In the genomic region with DNA sequence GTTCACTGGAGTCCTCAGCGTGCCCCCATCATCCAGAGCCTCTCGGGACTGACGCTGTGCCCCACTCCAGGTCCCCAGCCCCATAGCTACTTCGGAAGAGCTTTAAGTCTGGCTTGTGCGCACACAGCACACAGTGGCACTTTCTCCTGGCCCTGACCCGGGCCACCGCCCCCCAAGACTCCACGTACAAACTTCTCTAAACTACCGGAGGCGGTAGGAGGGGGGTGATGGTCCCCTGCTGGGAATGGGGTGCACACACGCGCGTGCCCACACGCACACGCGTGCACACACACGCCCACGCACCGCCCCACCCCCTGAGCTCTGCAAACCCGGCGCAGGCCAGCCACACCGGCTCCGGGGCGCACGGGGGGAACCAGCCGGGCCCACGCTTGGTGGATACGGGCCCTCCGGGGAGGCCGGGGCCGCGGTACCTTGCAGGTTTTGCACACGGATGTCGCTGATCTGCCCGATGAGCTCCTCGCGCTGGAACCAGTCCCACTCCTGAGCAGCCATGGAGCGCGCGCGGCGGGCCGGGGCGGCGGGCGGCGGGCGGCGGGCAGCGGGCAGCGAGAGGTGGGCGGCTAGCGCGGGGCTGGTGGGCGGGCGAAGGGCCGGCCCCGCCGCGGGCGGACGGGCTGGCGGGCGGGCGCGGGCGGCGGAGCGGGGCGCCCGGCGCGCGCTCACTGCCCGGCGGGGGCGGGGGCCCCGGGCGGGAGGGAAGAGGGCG, we compare ENCODE assay signal across 7 mouse cellular contexts. TPM values are rescaled to one million over a fixed set of nuclear protein-coding genes. Genes with fewer than 3 reads are reported as not detected.
DNase-seq lines count a peak whose midpoint lies in the region; ATAC-seq and TF ChIP-seq lines count a peak whose summit lies in the region.

TSS of gene Clmn (minus strand) at position 638 of the 727 bp plus-strand sequence.

- peaks cover 0 to 4% of the 10 kb centered on the region in 2 experiments; a peak in 1 of 4 replicates for H3K4me1 ChIP-seq in ES-E14 (ENCODE audit: control insufficient read depth in 2 of 2, insufficient read depth in 2 of 2, low read length in 2 of 2, poor library complexity in 1 of 2)
- H3K4me1 ChIP-seq in forebrain, embryonic 13.5 days = peaks cover 13% of the 10 kb centered on the region
- H3K4me1 ChIP-seq in hindbrain, embryonic 12.5 days = peaks cover 5% of the 10 kb centered on the region
- peaks cover 10% of the 10 kb centered on the region for H3K4me1 ChIP-seq in megakaryocyte, embryonic 14.5 days
- H3K4me1 ChIP-seq in stomach, embryonic 15.5 days = peaks cover 10% of the 10 kb centered on the region; the same call in 1 of the 2 replicates

- no peaks in the 10 kb centered on the region for H3K27me3 ChIP-seq in forebrain, embryonic 13.5 days
- peaks cover 3% of the 10 kb centered on the region; the same call in 1 of the 2 replicates for H3K27me3 ChIP-seq in hindbrain, embryonic 12.5 days
- peaks cover 83% of the 10 kb centered on the region for H3K27me3 ChIP-seq in megakaryocyte, embryonic 14.5 days (replicated peaks)
- H3K27me3 ChIP-seq in stomach, embryonic 15.5 days (replicated peaks) = no peaks in the 10 kb centered on the region

- under 1% methylated on average over 42 of the region's 80 CpGs for WGBS in forebrain, embryonic 13.5 days
- under 1% methylated on average over 52 of the region's 80 CpGs for WGBS in hindbrain, embryonic 12.5 days
- WGBS in stomach, embryonic 15.5 days = under 1% methylated on average over 44 of the region's 80 CpGs

- ATAC-seq in forebrain, embryonic 13.5 days = peak; percentile 62
- peak; percentile 51 for ATAC-seq in hindbrain, embryonic 12.5 days (ENCODE audit: low FRiP score)
- peak; percentile 31; the same call in 1 of the 2 replicates for ATAC-seq in stomach, embryonic 15.5 days (ENCODE audit: insufficient read depth, low FRiP score, low read depth)

- no peaks in the 10 kb centered on the region for H3K36me3 ChIP-seq in ES-E14 (ENCODE audit: control insufficient read depth, insufficient read depth, low read length, poor library complexity, severe bottlenecking)
- H3K36me3 ChIP-seq in forebrain, embryonic 13.5 days (ENCODE audit: poor library complexity, severe bottlenecking) = no peaks in the 10 kb centered on the region
- H3K36me3 ChIP-seq in hindbrain, embryonic 12.5 days = 0 out of 2 replicates have a peak, but pooled peaks cover 3% of the 10 kb centered on the region
- no peaks in the 10 kb centered on the region for H3K36me3 ChIP-seq in megakaryocyte, embryonic 14.5 days (replicated peaks; ENCODE audit: low read length)
- H3K36me3 ChIP-seq in stomach, embryonic 15.5 days = no peaks in the 10 kb centered on the region

- in situ Hi-C loops in ES-E14 (cut with MboI; ENCODE audit: low sequenced_read_pairs in 2 of 2, unreplicated experiment in 2 of 2) = no loop called here

- peak within 1 kb of the TSS; percentile 80 for H3K9ac ChIP-seq in ES-E14 (ENCODE audit: insufficient read depth, low read depth, low read length, poor library complexity, severe bottlenecking)
- H3K9ac ChIP-seq in forebrain, embryonic 13.5 days = peak within 1 kb of the TSS; percentile 81
- H3K9ac ChIP-seq in hindbrain, embryonic 12.5 days = peak within 1 kb of the TSS; percentile 92
- peak within 1 kb of the TSS; percentile 57 for H3K9ac ChIP-seq in stomach, embryonic 15.5 days

- H3K4me2 ChIP-seq in forebrain, embryonic 13.5 days = peak within 1 kb of the TSS; percentile 95
- peak within 1 kb of the TSS; percentile 83 for H3K4me2 ChIP-seq in hindbrain, embryonic 12.5 days (replicated peaks)
- peak within 1 kb of the TSS; percentile 95 for H3K4me2 ChIP-seq in stomach, embryonic 15.5 days

- H3K4me3 ChIP-seq in ES-E14 (ENCODE audit: insufficient read depth in 1 of 2, low read depth in 1 of 2, low read length in 2 of 2, poor library complexity in 1 of 2, severe bottlenecking in 1 of 2) = peak within 1 kb of the TSS; percentile 80 to 93
- H3K4me3 ChIP-seq in forebrain, embryonic 13.5 days = peak within 1 kb of the TSS; percentile 67
- H3K4me3 ChIP-seq in hindbrain, embryonic 12.5 days = peak within 1 kb of the TSS; percentile 76
- H3K4me3 ChIP-seq in megakaryocyte, embryonic 14.5 days (replicated peaks) = peak within 1 kb of the TSS; percentile 87
- H3K4me3 ChIP-seq in stomach, embryonic 15.5 days (replicated peaks) = peak within 1 kb of the TSS; percentile 66

- H3K9me3 ChIP-seq in ES-E14 (ENCODE audit: control insufficient read depth, insufficient read depth, low read depth, low read length) = no peaks in the 10 kb centered on the region
- H3K9me3 ChIP-seq in forebrain, embryonic 13.5 days (replicated peaks) = no peaks in the 10 kb centered on the region
- peaks cover 3% of the 10 kb centered on the region; the same call in 1 of the 2 replicates for H3K9me3 ChIP-seq in hindbrain, embryonic 12.5 days (replicated peaks)
- peaks cover 19% of the 10 kb centered on the region for H3K9me3 ChIP-seq in megakaryocyte, embryonic 14.5 days
- H3K9me3 ChIP-seq in stomach, embryonic 15.5 days = no peaks in the 10 kb centered on the region

- no peak within 1 kb of the TSS for H3K27ac ChIP-seq in ES-E14 (ENCODE audit: insufficient read depth, low read depth, low read length, poor library complexity, severe bottlenecking)
- H3K27ac ChIP-seq in forebrain, embryonic 13.5 days = no peak within 1 kb of the TSS
- peak within 1 kb of the TSS; percentile 40 for H3K27ac ChIP-seq in hindbrain, embryonic 12.5 days
- H3K27ac ChIP-seq in stomach, embryonic 15.5 days = peak within 1 kb of the TSS; percentile 45; the same call in 1 of the 2 replicates

- DNase-seq in ES-E14 (ENCODE audit: low read depth, low spot score) = no peak
- DNase-seq in ZHBTc4 (ENCODE audit: low read depth, low spot score) = peak; percentile 54
- DNase-seq in left cerebral cortex, adult 18-20 months (ENCODE audit: low spot score in 2 of 2) = peak; percentile 46 to 50

TF ChIP-seq in ES-E14, 5 proteins besides CTCF, POLR2A, EP300 and RAD21:
- TF ChIP-seq MAFK (IDR thresholded peaks at IDR 0.05; ENCODE audit: insufficient read depth, low read depth, low read length) (no peak), CHD2 (IDR thresholded peaks at IDR 0.05; ENCODE audit: low read depth, low read length) (no peak), ZC3H11A (IDR thresholded peaks at IDR 0.05; ENCODE audit: borderline replicate concordance, low read depth, low read length) (no peak), HCFC1 (IDR thresholded peaks at IDR 0.05; ENCODE audit: borderline replicate concordance, insufficient read depth, low read length) (no peak), ZNF384 (IDR thresholded peaks at IDR 0.05; ENCODE audit: low read depth, low read length) (no peak)

RNA-seq across cellular contexts. Expression of gene Clmn, which starts in this region (rescaled TPM):
- 3.1 and 4.2 TPM in 2 replicates for total RNA-seq in ES-E14 (2012; rRNA removed)
- polyA plus RNA-seq in forebrain, embryonic 13.5 days (2015; fragmentation: Nextera tagmentation; extraction: Ambion mirVana) = 0.75 and 0.83 TPM in 2 replicates
- polyA plus RNA-seq in hindbrain, embryonic 12.5 days (2016; fragmentation: Nextera tagmentation; extraction: Ambion mirVana) = 2.8 and 4.1 TPM in 2 replicates
- total RNA-seq in left cerebral cortex, adult 18-20 months (2021) = 10 to 100 TPM; 39.5 to 55.7 TPM
- polyA plus RNA-seq in megakaryocyte, embryonic 14.5 days (2012; ENCODE audit: insufficient read depth, low replicate concordance) = not detected in 2 replicates
- polyA plus RNA-seq in stomach, embryonic 15.5 days (2015; fragmentation: Nextera tagmentation; extraction: Ambion mirVana) = 4.2 and 4.5 TPM in 2 replicates

Comparison
In these comparisons a context has a peak if more than half of its experiments do, and no peak if none do; other contexts are left out.
1. Peak in ATAC-seq, H3K4me3 ChIP-seq, H3K9ac ChIP-seq and H3K4me2 ChIP-seq in forebrain, embryonic 13.5 days; RNA of the gene not detected or under 1 TPM.
2. H3K27ac ChIP-seq: peak in hindbrain, embryonic 12.5 days (single experiment) and stomach, embryonic 15.5 days (single experiment); none in ES-E14 (single experiment) and forebrain, embryonic 13.5 days (single experiment).
3. Peak in every context shown above with its lines, with median percentiles within 50 percentile points of each other: H3K4me3 ChIP-seq, H3K9ac ChIP-seq, ATAC-seq and H3K4me2 ChIP-seq.